Mouse (Mus musculus) gastrocnemius, postnatal 25 days (tissue): ENCODE data around the gene S100a14. TPM values are rescaled to one million over a fixed set of nuclear protein-coding genes. Genes with fewer than 3 reads are reported as not detected.

Source experiments
- DNase-seq: peaks from one replicate; pipeline ENCODE4 v3.0.0; 2022
- long read RNA-seq, 2 experiments: library from polyadenylated mRNA; stranded (forward); transcript quantifications; one replicate each; pipeline ENCODE4 v2.0.0; 2021
- total RNA-seq, 2 experiments: library from RNA; stranded (reverse); gene quantifications; 1 replicate in 1 of 2; 2 replicates in 1 of 2; pipeline ENCODE4 v1.2.3; 2021

S100a14 gene
- total RNA-seq: under 1 TPM; 0.29 to 0.67 TPM
- long read RNA-seq, experiment 1: 0 reads
- long read RNA-seq, experiment 2: 0 reads

DNA sequence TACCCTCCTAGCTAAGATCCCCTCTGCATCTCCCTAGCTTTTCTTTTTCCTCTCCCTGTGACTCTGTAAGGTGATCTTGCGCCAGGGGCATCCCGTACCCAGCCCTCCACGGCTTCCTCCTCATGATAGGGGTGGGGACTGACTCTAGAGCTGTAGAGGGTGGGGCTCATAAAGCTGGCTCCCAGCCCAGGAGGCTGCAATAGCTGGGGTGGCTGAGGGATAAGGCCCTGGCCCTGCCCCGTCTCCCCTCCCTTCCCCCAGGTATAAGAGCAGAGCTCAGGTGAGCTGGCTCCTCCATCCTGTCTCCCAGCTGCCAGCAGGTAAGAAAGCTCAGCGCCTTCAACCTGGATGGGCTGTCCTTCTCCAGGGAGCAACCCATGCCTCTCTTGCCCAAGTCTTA is at the start of gene S100a14:
Gene S100a14 (plus strand): TSS at position 277 of the 400 bp plus-strand sequence.
- DNase-seq: no peak

DNA sequence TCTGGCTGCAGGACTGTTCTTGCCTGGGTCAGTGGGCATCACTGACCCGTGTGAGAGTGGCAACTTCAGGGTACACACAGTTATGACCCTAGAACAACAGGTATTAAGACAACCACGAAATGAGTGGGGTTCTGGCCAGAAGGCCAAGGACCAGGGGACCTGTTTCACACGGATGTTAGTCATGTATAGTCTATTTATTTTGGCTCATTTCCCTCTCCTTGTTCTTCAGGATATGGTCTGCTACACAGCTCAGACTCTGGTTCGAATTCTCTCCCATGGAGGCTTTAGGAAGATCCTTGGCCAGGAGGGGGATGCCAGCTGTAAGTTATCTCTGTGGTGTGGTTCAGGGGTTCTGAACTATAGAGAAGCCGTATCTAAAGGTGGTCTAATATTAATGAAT is 39.7 kb upstream of the S100a14 start:
- no peak for DNase-seq

DNA sequence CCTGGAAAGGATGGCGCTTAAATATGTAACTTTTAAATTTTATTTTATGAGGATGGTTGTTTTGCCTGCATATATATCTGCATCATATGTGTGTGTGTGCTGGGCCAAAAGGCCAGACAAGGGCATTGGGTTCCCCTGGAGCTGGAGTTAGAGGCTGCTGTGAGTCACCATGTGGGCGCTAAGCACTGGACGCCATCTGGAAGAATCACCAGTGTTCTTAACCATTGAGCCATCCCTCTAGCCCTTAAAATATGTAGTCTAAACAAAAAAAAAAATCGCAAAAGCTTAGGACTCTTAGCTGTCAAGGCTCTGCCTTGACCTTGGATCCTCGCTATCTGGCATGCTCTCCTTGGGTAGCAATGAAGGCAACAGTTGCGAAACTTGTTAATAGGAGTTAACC is 38.1 kb upstream of the S100a14 start:
- DNase-seq: no peak

DNA sequence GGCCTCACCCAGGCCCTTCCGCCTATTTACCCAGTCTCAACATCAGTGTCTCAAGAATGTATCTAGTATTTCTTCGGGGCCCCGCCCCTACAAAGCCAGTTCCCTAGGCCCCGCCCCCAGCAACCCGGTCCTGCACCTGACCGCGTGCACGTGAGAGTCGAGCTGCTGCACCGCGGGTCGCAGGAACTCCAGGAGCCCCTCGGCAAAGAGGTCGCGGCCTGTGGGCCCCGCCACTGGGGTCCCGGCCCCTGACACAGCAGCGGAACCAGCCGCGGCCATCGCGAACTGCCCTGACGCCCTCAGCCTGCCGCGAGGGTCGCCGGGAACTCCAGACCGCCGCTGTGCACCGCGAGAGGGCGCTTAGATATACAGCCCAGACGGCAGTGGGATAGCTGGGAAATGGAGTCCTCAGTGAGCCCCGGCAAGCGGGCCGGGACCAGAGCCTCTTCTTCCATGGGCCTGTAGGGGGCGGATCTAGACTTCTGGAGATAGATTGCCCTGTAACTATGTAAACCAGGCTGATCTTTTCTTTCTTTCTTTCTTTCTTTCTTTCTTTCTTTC is 35.9 kb upstream of the S100a14 start, which contains the start of gene Snapin:
Gene Snapin (minus strand): TSS at position 338 of the 561 bp plus-strand sequence.
- peak; percentile 93 for DNase-seq

DNA sequence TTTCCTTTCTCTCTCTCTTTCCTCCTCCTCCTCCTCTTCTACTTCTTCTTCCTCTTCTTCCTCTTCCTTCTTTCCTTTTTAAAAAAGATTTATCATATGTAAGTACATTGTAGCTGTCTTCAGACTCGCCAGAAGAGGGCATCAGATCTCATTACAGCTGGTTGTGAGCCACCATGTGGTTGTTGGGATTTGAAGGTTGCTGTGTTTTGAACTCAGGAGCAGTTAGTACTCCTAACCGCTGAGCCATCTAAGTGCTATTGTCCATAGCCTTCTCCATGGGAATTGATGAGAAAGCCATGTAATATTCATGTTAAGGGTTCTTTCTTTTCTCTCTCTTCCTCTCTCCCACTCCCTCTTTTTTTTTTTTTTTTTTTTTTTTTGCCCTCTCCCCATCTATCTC is 35.3 kb upstream of the S100a14 start:
- no peak for DNase-seq

DNA sequence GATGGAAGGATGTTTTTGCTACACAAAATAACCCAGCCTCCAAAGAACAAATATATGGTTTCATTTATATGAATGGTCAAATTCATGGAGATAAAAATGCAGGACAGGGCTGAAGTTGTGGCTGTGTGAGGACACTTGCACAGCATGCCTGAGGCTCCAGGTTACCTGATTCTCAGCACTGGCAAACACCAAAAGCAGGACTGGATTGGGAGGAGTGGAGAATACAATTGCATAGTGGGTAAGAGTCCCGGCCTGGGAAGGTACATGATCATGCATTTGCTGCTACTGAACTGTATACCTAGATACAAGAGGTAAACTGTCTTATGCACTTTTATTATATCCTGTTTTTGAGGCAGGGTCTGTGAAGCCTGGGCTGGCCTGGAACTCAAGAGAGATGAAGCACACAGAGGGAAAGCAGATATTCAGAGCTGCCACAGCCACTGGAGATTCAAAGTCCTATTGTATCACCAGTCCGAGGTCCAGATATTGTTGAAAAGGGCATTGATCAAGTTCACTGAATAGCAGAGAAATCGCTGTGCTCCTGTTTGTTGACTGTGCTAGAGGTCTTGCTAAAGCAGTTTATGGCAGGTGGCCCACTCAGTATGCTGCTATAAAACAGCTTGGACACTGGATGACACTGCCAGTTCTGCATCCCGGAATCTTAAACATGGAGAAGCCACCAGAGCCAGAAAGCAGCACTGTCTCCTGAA is 32.7 kb upstream of the S100a14 start:
- DNase-seq: no peak

DNA sequence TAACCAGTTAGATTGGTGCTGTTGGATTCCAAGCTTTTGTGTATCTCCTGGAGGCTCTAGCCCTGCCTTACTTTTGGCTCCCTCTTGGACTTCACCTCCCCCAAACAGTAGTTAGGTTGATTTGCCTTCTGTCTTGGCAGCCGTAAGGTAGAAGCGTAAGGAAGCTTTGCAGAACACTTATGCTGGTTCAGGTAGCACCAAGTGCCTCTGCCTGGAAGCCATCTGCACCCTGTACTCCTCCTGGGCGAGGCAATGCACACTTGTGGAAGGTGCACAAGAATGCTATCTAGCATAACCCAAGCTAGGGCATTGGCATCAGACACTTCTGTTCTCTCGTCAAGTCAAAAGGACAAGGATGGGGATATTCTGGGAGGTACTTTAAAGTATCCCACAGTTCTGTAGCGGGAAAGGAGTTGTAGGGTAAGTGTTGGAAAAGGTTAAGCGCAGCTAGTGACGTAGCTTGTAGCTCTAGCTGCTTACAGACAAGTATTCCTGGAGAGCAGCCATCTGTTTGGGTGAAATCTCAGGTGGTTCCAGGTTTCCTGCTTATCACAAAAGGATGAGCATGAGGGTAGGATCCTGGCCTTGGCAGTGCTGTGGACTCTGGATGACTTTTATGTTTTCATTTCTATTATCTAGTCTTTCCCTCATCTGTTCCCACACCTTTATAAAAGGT is 30.7 kb upstream of the S100a14 start:
- DNase-seq: no peak

DNA sequence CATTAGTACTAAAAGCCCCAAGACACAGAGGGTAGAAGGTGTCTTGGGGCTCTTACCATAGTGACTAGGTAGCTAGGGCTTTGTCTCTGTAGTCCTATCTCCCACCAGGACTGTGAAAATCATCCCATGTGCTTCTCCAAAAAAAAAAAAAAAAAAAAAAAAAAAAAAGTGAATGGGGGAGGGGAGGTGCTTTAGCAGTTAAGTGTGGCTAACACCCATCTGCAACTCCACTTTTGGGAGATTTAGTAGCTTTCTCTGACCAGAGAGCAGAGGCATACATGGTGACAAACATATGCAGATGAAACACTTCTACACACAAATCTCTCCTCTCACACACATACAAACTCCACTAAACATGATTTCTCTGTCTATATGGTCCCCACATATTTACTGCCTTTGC is 29.1 kb upstream of the S100a14 start:
- no peak for DNase-seq

DNA sequence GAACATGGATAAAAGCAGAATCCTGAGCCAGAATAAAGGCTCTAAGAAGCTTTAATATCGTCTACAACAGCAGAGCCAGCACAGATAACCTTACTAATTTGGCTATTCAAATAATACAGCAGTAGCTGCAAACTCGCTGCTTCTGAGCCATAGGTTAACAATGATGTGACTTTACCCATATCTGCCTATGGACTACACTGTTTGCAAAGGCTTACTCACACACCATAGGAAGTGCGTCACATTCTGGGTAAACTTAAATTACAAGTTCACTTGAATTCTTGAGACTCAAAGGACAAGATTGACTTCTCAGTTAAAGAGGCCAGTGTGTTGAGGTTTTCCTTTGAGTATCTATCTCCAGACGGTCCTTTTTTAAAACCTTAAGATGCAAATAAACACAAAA is 23.2 kb upstream of the S100a14 start:
- DNase-seq: no peak

DNA sequence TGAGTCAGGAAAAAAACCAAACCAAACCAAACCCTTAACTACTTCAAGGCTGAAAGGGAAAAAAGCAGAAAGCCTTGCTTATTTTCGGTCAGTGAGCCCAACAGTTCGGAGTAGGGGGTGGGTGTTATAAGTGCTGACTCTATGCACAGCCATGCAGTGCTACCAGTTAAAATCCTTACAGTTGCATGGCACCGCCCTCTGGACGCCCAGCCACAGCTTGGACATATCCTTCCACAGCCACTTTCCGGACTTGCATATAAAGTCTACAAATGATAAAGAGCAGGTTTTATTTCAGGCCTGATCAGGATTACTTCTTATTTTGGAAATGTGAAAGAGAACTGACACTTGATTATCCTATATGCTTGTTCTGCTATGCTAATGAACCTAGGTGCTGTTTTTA is 21.4 kb upstream of the S100a14 start:
- no peak for DNase-seq

DNA sequence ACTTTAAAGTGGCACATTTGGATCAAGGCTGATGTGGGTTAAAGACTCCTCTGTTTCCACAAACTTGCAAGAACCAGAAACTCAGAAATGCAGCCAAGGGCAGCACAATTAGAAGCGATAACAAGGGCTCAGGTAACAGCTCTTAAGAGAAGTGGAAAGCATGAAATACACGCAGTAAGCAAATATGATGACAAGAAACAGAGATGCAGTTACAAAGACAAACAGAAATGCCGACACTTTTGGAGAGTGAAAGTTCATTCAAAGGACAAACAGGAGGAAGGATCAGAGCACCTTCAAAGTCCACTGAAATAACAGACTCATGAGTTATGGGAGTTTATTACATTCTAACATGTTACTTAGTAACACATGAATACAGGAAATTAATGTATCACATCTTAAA is 20.3 kb upstream of the S100a14 start:
- no peak for DNase-seq

DNA sequence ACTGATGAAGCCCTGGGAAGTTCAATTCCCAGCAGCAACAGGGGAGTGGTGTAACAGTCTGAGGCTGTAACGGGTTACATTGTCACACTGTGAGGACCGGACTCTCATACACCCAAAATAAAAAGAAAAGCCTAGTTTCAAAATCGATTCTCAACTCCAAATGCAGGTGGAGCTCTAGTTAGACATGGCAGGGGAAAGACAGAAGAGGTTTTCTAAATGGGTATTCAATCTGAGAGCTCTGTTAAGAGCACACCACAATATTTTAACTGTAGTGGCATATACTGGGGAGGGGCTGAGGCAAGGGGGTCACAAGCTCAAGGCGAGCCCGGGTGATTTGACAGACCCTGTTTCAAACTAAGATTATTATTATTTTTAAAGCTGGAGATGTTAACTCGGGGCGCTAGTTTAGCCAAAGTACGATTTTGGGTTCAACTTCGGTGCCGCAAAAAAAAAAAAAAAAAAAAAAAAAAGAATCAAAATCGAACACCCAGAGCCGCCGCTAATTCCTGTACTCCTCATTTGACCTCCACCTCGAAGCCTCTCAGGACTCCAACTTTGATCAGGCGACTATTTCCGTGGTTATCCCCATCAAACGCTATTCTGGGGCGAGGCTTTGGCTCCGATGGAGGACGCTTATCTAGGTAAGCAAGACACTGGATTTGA is 18.2 kb upstream of the S100a14 start:
- no peak for DNase-seq

DNA sequence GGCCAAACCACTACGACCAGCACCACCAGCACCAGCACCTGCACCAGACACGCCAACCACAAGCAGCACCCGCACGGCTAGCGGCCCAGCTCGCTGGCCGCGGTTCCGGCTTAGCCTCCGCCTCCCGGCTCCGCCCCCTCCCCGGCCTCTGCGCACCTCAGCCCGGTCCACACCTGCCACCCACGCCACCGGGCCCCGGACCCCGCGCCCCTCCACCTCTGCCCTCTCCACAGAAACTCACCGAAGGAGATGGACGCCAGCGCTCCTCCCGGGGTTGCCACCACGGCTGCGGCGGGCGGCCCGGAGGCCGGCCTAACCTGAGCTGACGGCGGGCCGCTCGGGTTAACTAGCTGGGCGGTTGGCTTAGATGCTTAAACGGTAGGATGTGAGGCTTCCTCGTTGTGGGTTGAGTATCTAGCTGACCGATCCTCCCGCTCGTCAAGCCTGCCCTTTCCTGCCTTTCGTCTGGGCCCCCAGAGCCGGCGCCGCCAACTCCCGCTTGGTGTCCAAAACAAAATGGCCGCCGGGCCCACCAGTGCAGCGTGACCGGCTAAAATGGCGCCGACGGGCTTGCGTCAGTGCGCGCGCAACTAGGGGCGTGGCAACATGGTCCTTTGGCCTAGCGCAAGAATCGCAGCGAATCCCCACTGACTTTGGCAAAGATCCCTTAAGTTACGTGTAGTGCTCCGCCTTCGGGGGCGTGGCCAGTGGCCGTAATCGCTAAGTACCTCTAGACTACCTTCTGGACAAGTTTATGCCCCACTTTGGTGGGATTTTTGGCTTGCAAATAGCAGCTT is 17.5 kb upstream of the S100a14 start, which contains the start of gene Chtop:
Gene Chtop (minus strand): TSS at position 549 of the 797 bp plus-strand sequence.
- DNase-seq: peak; percentile 98

DNA sequence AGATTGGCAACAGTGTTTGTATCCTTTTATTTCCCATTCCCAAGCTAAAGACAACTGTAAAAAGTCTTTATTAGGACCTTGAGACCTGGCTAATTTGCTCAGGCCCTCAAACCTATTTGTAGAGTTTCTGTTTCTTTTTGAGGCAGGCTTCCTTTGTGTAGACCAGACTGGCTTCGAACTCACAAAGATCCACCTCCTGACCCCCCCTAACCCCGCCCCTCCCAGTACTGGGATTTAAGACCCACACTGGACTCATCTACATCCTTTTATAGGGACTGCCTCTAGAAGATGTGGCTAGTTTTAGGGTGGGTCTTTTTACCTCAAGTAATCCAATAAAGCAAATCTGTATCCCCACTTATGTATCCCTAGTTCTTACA is 16.9 kb upstream of the S100a14 start:
- DNase-seq: no peak

DNA sequence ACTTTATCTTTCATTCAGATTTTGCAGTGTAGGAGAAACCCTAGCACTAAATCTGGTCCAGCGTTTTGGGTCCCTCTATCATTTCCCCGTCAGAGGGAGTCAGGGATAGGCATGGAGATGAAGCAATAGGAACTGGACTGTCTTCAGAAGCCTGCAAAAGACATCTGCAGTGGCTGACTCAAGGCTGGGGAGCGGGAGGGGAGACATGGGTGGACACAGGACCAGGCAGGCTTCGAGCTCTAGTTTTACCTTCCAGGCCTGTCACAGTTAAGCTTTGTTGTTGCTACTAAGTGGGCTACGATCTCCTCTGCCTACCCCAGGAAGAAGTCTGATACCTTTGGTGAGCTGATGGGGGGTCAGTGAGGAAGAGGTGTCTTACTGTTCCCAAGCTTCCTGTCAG is 14.4 kb upstream of the S100a14 start:
- no peak for DNase-seq

DNA sequence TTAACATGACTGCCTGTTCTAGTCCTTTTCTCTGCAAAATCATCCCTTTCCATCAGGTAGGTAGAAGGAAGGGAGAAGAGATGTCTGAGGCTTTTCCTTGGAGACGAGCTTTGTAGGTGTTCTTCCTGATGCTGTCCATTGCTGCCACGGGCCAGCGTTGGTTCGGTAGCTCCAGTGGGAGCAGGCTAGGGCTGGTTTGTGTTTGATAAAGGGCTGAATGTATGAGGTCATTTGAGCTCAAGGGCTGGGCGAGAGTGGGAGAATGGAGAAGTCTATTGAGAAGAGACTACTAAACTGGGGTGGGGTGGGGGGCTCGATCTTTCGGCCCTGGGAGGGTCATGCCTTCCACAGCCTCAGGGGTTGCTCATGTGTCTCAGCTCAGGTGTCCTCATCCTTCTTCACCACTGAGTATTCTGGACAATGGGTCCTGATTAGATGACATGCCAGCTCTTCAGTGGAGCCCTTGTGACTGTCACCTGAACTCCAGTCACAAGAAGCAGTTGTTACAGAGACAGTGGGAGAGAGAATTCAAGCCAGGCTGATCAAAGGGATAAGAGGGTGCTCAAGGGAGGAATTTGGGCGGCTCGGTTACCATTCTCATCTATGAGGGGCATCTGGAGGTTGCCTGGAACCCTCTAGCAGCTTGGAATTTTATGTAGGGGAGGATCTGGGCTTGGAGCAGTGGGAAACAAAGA is 13.6 kb upstream of the S100a14 start:
- no peak for DNase-seq

DNA sequence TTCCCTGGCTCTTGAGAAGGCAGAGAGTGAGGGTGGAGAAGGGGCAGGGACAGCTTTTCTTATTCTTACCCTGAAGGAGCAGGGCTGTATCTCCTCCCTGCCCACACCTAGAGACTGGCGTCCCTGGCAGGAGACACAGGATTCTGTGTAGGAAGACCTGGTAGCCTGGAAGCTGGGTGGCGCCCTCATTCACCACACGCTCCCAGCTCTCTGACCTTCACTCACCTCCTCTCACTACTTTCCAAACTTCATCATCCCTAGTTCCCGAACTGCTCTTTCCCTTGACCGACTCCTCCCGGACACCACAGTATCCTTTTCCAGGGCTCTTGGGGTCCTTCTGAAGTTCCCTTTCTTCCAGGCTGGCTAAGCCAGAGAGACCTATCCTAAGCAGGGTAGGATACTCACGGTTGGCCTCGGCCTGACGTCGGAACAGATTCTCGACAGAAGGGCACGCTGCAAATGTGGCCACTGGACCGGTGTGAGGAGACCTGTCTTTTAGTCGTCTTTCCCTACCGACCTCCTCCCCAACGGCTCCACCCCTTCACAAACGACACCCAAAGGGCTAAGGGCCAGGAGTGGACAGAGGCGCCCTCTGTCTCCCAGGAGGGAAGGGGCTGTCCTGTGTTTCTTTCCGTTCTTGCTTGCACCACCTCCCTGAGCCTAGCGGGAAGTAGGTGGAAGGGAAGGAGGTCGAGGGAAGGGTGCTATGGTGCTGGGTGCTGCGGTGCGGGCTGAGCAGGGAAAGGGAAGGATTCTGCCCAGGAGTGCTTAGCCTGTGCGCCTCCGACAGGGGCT is 12.7 kb upstream of the S100a14 start, which contains the start of the genes S100a1 and S100a13:
Gene S100a1 (minus strand): TSS at position 597 of the 795 bp plus-strand sequence.
Gene S100a13 (plus strand): TSS at position 640 of the 795 bp plus-strand sequence.
- DNase-seq: peak; percentile 78

DNA sequence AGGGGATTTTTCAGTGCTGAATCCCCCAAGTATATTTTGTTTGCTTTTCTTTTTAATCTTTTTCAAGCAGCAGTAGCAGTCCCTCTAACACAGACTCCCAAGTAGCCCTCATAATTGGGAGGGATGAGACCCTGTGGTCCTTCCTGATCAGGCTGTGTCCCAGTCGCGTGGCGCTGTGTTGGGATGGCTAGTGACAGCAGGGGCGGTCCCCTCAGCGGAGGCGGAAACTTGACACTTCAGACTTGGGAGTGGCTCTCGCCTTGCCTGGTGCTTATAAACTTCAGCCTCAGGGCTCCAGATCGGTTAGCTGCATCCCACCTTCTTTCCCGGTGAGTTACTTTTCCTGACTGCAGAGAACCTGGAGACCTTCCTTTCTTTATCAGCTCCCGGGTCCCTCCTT is 12.0 kb upstream of the S100a14 start:
- peak; percentile 65 for DNase-seq

DNA sequence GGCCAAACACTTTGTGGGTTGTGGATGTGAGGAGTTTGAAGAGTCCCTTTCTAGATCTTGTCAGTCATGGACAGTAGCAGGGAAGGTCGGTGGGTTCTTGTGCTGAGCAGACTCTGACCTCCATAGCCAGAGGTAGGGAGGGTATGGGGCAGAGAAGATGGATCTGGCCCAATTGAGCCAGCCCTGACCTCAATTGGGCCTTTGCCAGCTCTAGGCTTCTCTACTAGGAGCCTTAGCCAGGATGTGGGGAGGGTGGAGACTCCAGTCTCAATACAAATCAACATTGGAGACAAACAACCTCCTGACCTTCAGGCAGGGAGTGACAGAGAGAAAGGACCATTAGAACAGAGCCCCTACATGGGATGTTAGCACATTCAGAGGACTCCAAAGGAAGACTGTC is 11.4 kb upstream of the S100a14 start:
- DNase-seq: peak; percentile 34

DNA sequence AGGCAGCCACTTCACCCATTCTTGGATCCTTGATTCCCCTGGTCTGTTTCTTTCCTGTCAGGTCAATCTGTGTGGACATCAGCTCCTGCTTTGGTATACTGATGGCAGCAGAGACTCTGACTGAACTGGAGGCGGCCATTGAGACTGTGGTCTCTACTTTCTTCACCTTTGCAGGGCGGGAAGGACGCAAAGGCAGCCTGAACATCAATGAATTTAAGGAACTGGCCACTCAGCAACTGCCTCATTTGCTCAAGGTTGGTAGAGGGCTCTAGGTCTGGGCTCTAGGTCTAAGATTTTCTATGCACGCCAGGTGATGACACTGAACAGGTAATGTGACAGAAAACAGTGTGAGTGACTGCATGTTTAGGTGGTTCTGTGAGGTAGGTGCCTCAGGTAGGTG is 10.9 kb upstream of the S100a14 start:
- no peak for DNase-seq
